Mouse (Mus musculus) 3134 (cell line): ENCODE measurements around the gene Clrn2.

Experiments
- DNase-seq: peaks from one replicate; pipeline ENCODE4 v3.0.0-alpha.2; 2011; ENCODE audit warnings: low spot score; ENCODE audit not compliant: insufficient read length; ENCODE audit errors: extremely low read depth

Gene Clrn2

GRCm38 (mm10) chr5:45449831-45450716 is 3.5 kb upstream of the Clrn2 start, which contains the start of gene Qdpr:
Gene Qdpr (minus strand): TSS chr5:45450236.
- peak; percentile 99 for DNase-seq

- DNase-seq: no peak
These were observed 905 bp downstream of the Clrn2 start for GRCm38 (mm10) chr5:45454456-45454855.

GRCm38 (mm10) chr5:45472880-45473450 is 19.4 kb downstream of the Clrn2 start:
- DNase-seq: peak; percentile 40

- DNase-seq: no peak
These were observed 20.0 kb downstream of the Clrn2 start for GRCm38 (mm10) chr5:45473521-45473920.

- peak; percentile 18 for DNase-seq
These were observed 20.7 kb downstream of the Clrn2 start for GRCm38 (mm10) chr5:45474215-45474614.

GRCm38 (mm10) chr5:45474758-45475157 is 21.2 kb downstream of the Clrn2 start:
- no peak for DNase-seq

- DNase-seq: no peak
These were observed 22.2 kb downstream of the Clrn2 start for GRCm38 (mm10) chr5:45475771-45476170.

GRCm38 (mm10) chr5:45476288-45476687 is 22.7 kb downstream of the Clrn2 start:
- DNase-seq: no peak

GRCm38 (mm10) chr5:45477601-45478000 is 24.1 kb downstream of the Clrn2 start:
- DNase-seq: no peak

GRCm38 (mm10) chr5:45480066-45480465 is 26.5 kb downstream of the Clrn2 start:
- DNase-seq: no peak

- no peak for DNase-seq
These were observed 27.6 kb downstream of the Clrn2 start for GRCm38 (mm10) chr5:45481125-45481524.

- DNase-seq: no peak
These were observed 29.1 kb downstream of the Clrn2 start for GRCm38 (mm10) chr5:45482607-45483006.

- no peak for DNase-seq
These were observed 30.1 kb downstream of the Clrn2 start for GRCm38 (mm10) chr5:45483654-45484053.

- no peak for DNase-seq
These were observed 38.2 kb downstream of the Clrn2 start for GRCm38 (mm10) chr5:45491776-45492175.

GRCm38 (mm10) chr5:45493191-45494092 is 39.9 kb downstream of the Clrn2 start, which contains the start of gene Lap3:
Gene Lap3 (plus strand): TSS chr5:45493374.
- peak; percentile 98 for DNase-seq

- DNase-seq: no peak
These were observed 40.7 kb downstream of the Clrn2 start for GRCm38 (mm10) chr5:45494093-45494755.

- DNase-seq: no peak
These were observed 42.0 kb downstream of the Clrn2 start for GRCm38 (mm10) chr5:45495429-45495975.

GRCm38 (mm10) chr5:45496042-45496441 is 42.5 kb downstream of the Clrn2 start:
- DNase-seq: no peak

- DNase-seq: no peak
These were observed 42.9 kb downstream of the Clrn2 start for GRCm38 (mm10) chr5:45496479-45496878.

GRCm38 (mm10) chr5:45496930-45497550 is 43.5 kb downstream of the Clrn2 start:
- peak; percentile 29 for DNase-seq
